8 mouse cellular contexts compared by ENCODE assay signal in the genomic region with DNA sequence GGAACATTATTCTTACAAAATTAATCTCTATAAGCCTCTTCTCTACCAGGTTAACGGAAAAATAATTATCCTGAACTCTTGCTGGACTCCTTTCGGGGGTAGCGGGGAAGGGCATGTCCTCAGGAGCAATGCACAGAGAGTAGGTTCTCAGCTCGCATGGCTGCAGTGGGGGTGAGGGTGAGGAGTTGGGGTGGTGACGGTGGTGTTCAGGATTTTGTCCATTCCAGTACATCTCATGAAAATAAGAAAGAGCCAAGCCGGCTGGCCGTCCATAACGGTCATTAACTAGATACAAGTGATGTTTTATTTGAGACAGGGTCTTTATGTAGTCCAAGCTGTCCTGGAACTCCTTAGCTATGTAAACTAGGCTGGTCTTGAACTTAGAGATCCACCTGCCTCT. TPM values are rescaled to one million over a fixed set of nuclear protein-coding genes. Genes with fewer than 3 reads are reported as not detected.
DNase-seq lines count a peak whose midpoint lies in the region; ATAC-seq and TF ChIP-seq lines count a peak whose summit lies in the region.

No protein-coding gene starts in this region.

- H3K27me3 ChIP-seq in kidney, postnatal 0 days (ENCODE audit: insufficient read depth, low read length) = no peaks in the 10 kb centered on the region
- no peaks in the 10 kb centered on the region for H3K27me3 ChIP-seq in G1E (ENCODE audit: insufficient read depth, low read length)
- H3K27me3 ChIP-seq in embryonic facial prominence, embryonic 14.5 days (replicated peaks; ENCODE audit: control insufficient read depth, insufficient read depth, low read length) = no peaks in the 10 kb centered on the region
- H3K27me3 ChIP-seq in liver, embryonic 12.5 days (replicated peaks) = no peaks in the 10 kb centered on the region

- H3K4me1 ChIP-seq in kidney, postnatal 0 days (replicated peaks; ENCODE audit: insufficient read depth, low read length) = peaks cover 4% of the 10 kb centered on the region; the same call in 1 of the 2 replicates
- H3K4me1 ChIP-seq in G1E (ENCODE audit: insufficient read depth, low read depth, low read length) = peaks cover 26% of the 10 kb centered on the region
- H3K4me1 ChIP-seq in embryonic facial prominence, embryonic 14.5 days (ENCODE audit: control insufficient read depth, insufficient read depth, low read length) = peaks cover 10% of the 10 kb centered on the region
- H3K4me1 ChIP-seq in liver, embryonic 12.5 days = peaks cover 19% of the 10 kb centered on the region

- no peak for ATAC-seq in kidney, postnatal 0 days (replicated peaks; ENCODE audit: low FRiP score, low read depth)
- ATAC-seq in G1E (ENCODE audit: extremely low read depth, insufficient number of reproducible peaks, low FRiP score, poor library complexity, severe bottlenecking) = no peak
- ATAC-seq in embryonic facial prominence, embryonic 14.5 days (ENCODE audit: low read depth) = no peak
- no peak for ATAC-seq in liver, embryonic 12.5 days
- no peak for ATAC-seq in inflammation-experienced regulatory T-cells, adult 6 months
- ATAC-seq in megakaryocyte-erythroid progenitor cell, adult 5-6 weeks (replicated peaks; ENCODE audit: low FRiP score, low TSS enrichment, poor library complexity, severe bottlenecking) = no peak

- no peak overlapping the region for H3K27ac ChIP-seq in kidney, postnatal 0 days
- H3K27ac ChIP-seq in embryonic facial prominence, embryonic 14.5 days (replicated peaks; ENCODE audit: low read depth, low read length) = 0 out of 2 replicates have a peak overlapping the region, but pooled peaks have one; percentile 52
- peak overlapping the region; percentile 13; the same call in 1 of the 2 replicates for H3K27ac ChIP-seq in liver, embryonic 12.5 days

- H3K4me2 ChIP-seq in kidney, postnatal 0 days (ENCODE audit: low read length) = peak overlapping the region; percentile 73; the same call in 1 of the 2 replicates
- H3K4me2 ChIP-seq in embryonic facial prominence, embryonic 14.5 days (ENCODE audit: low read depth, low read length) = peak overlapping the region; percentile 70; the same call in 1 of the 2 replicates
- H3K4me2 ChIP-seq in liver, embryonic 12.5 days = peak overlapping the region; percentile 85

- 0 out of 2 replicates have a peak, but pooled peaks cover 5% of the 10 kb centered on the region for H3K36me3 ChIP-seq in kidney, postnatal 0 days (ENCODE audit: insufficient read depth, low read length)
- peaks cover 26% of the 10 kb centered on the region for H3K36me3 ChIP-seq in G1E (replicated peaks)
- H3K36me3 ChIP-seq in embryonic facial prominence, embryonic 14.5 days (ENCODE audit: control insufficient read depth, insufficient read depth, low read length) = peaks cover 20% of the 10 kb centered on the region; the same call in 1 of the 2 replicates
- H3K36me3 ChIP-seq in liver, embryonic 12.5 days = peaks cover 16% of the 10 kb centered on the region

- no peaks in the 10 kb centered on the region for H3K9me3 ChIP-seq in kidney, postnatal 0 days (replicated peaks; ENCODE audit: low read length)
- H3K9me3 ChIP-seq in G1E (replicated peaks) = no peaks in the 10 kb centered on the region
- H3K9me3 ChIP-seq in embryonic facial prominence, embryonic 14.5 days (ENCODE audit: control insufficient read depth, low read length) = no peaks in the 10 kb centered on the region
- no peaks in the 10 kb centered on the region for H3K9me3 ChIP-seq in liver, embryonic 12.5 days (replicated peaks)

- H3K4me3 ChIP-seq in kidney, postnatal 0 days (replicated peaks; ENCODE audit: low read depth, low read length) = no peak overlapping the region
- H3K4me3 ChIP-seq in G1E (ENCODE audit: low read depth, low read length) = peak overlapping the region; percentile 39; the same call in 1 of the 2 replicates
- no peak overlapping the region for H3K4me3 ChIP-seq in embryonic facial prominence, embryonic 14.5 days (ENCODE audit: low read depth, low read length)
- peak overlapping the region; percentile 82; the same call in 1 of the 2 replicates for H3K4me3 ChIP-seq in liver, embryonic 12.5 days

- no peak for TF ChIP-seq CTCF in kidney, postnatal 0 days (IDR thresholded peaks at IDR 0.05; ENCODE audit: low read depth)
- TF ChIP-seq CTCF in G1E (IDR thresholded peaks at IDR 0.05; ENCODE audit: low read depth, low read length) = no peak

- 87% methylated on average over 8 of the region's 8 CpGs for WGBS in kidney, postnatal 0 days
- 86% methylated on average over 8 of the region's 8 CpGs for WGBS in embryonic facial prominence, embryonic 14.5 days
- 89% methylated on average over 8 of the region's 8 CpGs for WGBS in liver, embryonic 12.5 days (ENCODE audit: insufficient replicate concordance)

- DNase-seq in kidney, postnatal 0 days (ENCODE audit: low spot score) = no peak
- DNase-seq in kidney, postnatal 14 days = no peak
- no peak for DNase-seq in G1E (ENCODE audit: low spot score)
- no peak for DNase-seq in embryonic facial prominence, embryonic 14.5 days (ENCODE audit: low spot score)
- no peak for DNase-seq in left cerebral cortex, postnatal 25 days (ENCODE audit: low spot score in 2 of 2)

- no peak overlapping the region for H3K9ac ChIP-seq in kidney, postnatal 0 days (ENCODE audit: low read depth, low read length)
- peak overlapping the region; percentile 80; the same call in 1 of the 2 replicates for H3K9ac ChIP-seq in embryonic facial prominence, embryonic 14.5 days (ENCODE audit: low read depth, low read length)
- no peak overlapping the region for H3K9ac ChIP-seq in liver, embryonic 12.5 days

- intact Hi-C loops in left cerebral cortex, postnatal 25 days (cut with DNase I) = loop anchor here (1.0 to 2.0 kb wide), 2 partner anchors 23 to 63 kb away; partner anchors contain the start of genes Hmmr and Nudcd2

RNA-seq across cellular contexts. Expression of gene Ccng1, which starts 0.9 kb away (rescaled TPM):
- 48.1 and 50.2 TPM in 2 replicates for polyA plus RNA-seq in kidney, postnatal 0 days (2015; fragmentation: Nextera tagmentation; extraction: Ambion mirVana)
- total RNA-seq in G1E (2014; fragmentation: Nextera tagmentation) (466 and 524 TPM in 2 replicates), G1E (2017) (257 and 292 TPM in 2 replicates)
- 59.6 and 68.9 TPM in 2 replicates for polyA plus RNA-seq in G1E (2012)
- polyA plus RNA-seq in embryonic facial prominence, embryonic 14.5 days (2014; fragmentation: Nextera tagmentation; extraction: Ambion mirVana) = 69.3 and 85.7 TPM in 2 replicates
- polyA plus RNA-seq in liver, embryonic 12.5 days (2016; fragmentation: Nextera tagmentation; extraction: Ambion mirVana) = 32.1 and 32.9 TPM in 2 replicates
- 10 to 100 TPM; 60.6 to 61.2 TPM for total RNA-seq in left cerebral cortex, postnatal 25 days (2021)
- 100 to 1,000 TPM in 1 of 3 experiments, 10 to 100 TPM in 2; 54.7 to 149 (median 61.1) TPM for polyA plus RNA-seq in inflammation-experienced regulatory T-cells, adult 6 months (2017; shearing (Covaris generic))
- total RNA-seq in megakaryocyte-erythroid progenitor cell, adult 5-6 weeks (2014; fragmentation: Nextera tagmentation) = 73.6 and 76.9 TPM in 2 replicates
- 108 and 119 TPM in 2 replicates for total RNA-seq in megakaryocyte-erythroid progenitor cell, adult 5-6 weeks (2017)

RNA-seq across cellular contexts. Expression of gene Nudcd2, which starts 22.5 kb away (rescaled TPM):
- polyA plus RNA-seq in kidney, postnatal 0 days (2015; fragmentation: Nextera tagmentation; extraction: Ambion mirVana) = 136 and 147 TPM in 2 replicates
- total RNA-seq in G1E (2014; fragmentation: Nextera tagmentation) (129 and 133 TPM in 2 replicates), G1E (2017) (183 and 211 TPM in 2 replicates)
- polyA plus RNA-seq in G1E (2012) = 54.0 and 55.1 TPM in 2 replicates
- 122 and 138 TPM in 2 replicates for polyA plus RNA-seq in embryonic facial prominence, embryonic 14.5 days (2014; fragmentation: Nextera tagmentation; extraction: Ambion mirVana)
- 128 TPM in 2 replicates for polyA plus RNA-seq in liver, embryonic 12.5 days (2016; fragmentation: Nextera tagmentation; extraction: Ambion mirVana)
- total RNA-seq in left cerebral cortex, postnatal 25 days (2021) = 10 to 100 TPM; 19.5 to 20.8 TPM
- 10 to 100 TPM; 39.3 to 75.1 (median 40.0) TPM for polyA plus RNA-seq in inflammation-experienced regulatory T-cells, adult 6 months (2017; shearing (Covaris generic))
- total RNA-seq in megakaryocyte-erythroid progenitor cell, adult 5-6 weeks (2014; fragmentation: Nextera tagmentation) = 84.4 and 118 TPM in 2 replicates
- 142 and 236 TPM in 2 replicates for total RNA-seq in megakaryocyte-erythroid progenitor cell, adult 5-6 weeks (2017)

RNA-seq across cellular contexts. Expression of gene Hmmr, which starts 22.7 kb away (rescaled TPM):
- 16.4 and 19.3 TPM in 2 replicates for polyA plus RNA-seq in kidney, postnatal 0 days (2015; fragmentation: Nextera tagmentation; extraction: Ambion mirVana)
- total RNA-seq in G1E (2014; fragmentation: Nextera tagmentation) (186 and 202 TPM in 2 replicates), G1E (2017) (79.4 and 99.2 TPM in 2 replicates)
- polyA plus RNA-seq in G1E (2012) = 2.1 and 2.8 TPM in 2 replicates
- polyA plus RNA-seq in embryonic facial prominence, embryonic 14.5 days (2014; fragmentation: Nextera tagmentation; extraction: Ambion mirVana) = 35.2 and 38.3 TPM in 2 replicates
- 80.7 and 80.9 TPM in 2 replicates for polyA plus RNA-seq in liver, embryonic 12.5 days (2016; fragmentation: Nextera tagmentation; extraction: Ambion mirVana)
- total RNA-seq in left cerebral cortex, postnatal 25 days (2021) = under 1 TPM; 0.41 to 0.62 TPM
- 10 to 100 TPM in 1 of 3 experiments, 1 to 10 TPM in 2; 2.8 to 46.9 (median 4.5) TPM for polyA plus RNA-seq in inflammation-experienced regulatory T-cells, adult 6 months (2017; shearing (Covaris generic))
- total RNA-seq in megakaryocyte-erythroid progenitor cell, adult 5-6 weeks (2014; fragmentation: Nextera tagmentation) = 55.4 and 61.8 TPM in 2 replicates
- 80.0 and 86.5 TPM in 2 replicates for total RNA-seq in megakaryocyte-erythroid progenitor cell, adult 5-6 weeks (2017)

Comparison
In these comparisons a context has a peak if more than half of its experiments do, and no peak if none do; other contexts are left out.
1. H3K4me3 ChIP-seq: peak in G1E (single experiment) and liver, embryonic 12.5 days (single experiment); none in kidney, postnatal 0 days (single experiment) and embryonic facial prominence, embryonic 14.5 days (single experiment).
2. Peak in every context shown above with its lines, with median percentiles within 50 percentile points of each other: H3K4me2 ChIP-seq.